Mouse (Mus musculus): ENCODE results near the gene Gja5. TPM values are rescaled to one million over a fixed set of nuclear protein-coding genes. Genes with fewer than 3 reads are reported as not detected.

The Gja5 gene
- polyA plus RNA-seq, 1 experiment = 2.1 TPM

DNA sequence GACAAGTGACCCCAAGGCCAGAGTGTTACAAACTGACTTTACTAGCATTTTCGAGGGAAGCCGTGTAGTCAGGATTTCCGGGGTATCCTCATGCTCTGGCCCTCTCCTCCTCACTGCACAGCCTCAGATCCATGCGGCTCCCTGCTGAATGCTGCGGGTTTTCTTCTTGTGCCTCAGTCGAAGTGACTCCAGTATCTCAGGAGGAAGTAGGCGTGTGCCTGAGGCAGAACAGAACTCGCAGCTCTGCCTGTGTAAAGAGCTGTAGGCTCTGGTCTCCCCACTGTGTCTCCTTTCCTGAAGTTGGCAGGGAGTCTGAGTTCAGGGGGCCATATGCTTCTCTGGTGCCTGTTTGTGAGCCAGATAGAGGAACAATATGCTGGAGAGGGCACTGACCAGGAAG lies 33.4 kb upstream of the Gja5 start:
- Histone ChIP-seq H3K4me3 (ENCODE audit: control insufficient read depth, insufficient read depth, low read length) (no peak overlapping the region), H3K27me3 (ENCODE audit: control insufficient read depth, insufficient read depth, low read length) (no peaks in the 10 kb centered on the region), H3K27ac (ENCODE audit: control insufficient read depth, insufficient read depth, low read length) (no peak overlapping the region), H3K4me1 (replicated peaks; ENCODE audit: control insufficient read depth, insufficient read depth, low read length) (no peaks in the 10 kb centered on the region), H3K36me3 (ENCODE audit: control insufficient read depth, insufficient read depth, low read length) (peaks cover 36% of the 10 kb centered on the region)
- TF ChIP-seq CTCF (IDR thresholded peaks at IDR 0.05; ENCODE audit: borderline replicate concordance, control insufficient read depth, extremely low read depth, insufficient read depth, low read length, poor library complexity) (no peak), POLR2A (IDR thresholded peaks at IDR 0.05; ENCODE audit: control insufficient read depth, extremely low read depth, insufficient read depth, low read length, poor library complexity) (no peak)
- 90% methylated on average over 8 of the region's 8 CpGs for WGBS
- no peak for DNase-seq

DNA sequence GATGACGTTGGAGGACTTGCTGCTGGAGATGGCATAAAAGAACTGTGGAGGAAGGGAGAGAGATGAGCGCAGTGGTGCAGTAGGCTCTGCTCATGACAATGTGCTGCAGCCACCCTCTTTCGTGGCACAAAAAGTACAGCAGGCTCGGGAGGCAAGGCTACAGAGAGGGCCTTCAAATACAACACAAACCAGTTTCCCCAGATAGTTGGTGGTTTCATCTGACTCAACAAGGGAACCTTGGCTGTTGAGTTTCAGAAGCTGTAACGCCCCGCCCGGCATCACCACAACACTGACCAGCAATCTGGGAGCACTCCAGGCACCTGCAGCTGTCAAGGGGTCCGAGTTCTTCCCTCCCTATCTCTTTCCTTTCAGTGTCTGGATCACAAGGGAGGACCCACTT lies 32.0 kb upstream of the Gja5 start:
- Histone ChIP-seq H3K27ac (ENCODE audit: control insufficient read depth, insufficient read depth, low read length) (no peak overlapping the region), H3K4me3 (ENCODE audit: control insufficient read depth, insufficient read depth, low read length) (no peak overlapping the region), H3K27me3 (ENCODE audit: control insufficient read depth, insufficient read depth, low read length) (no peaks in the 10 kb centered on the region), H3K4me1 (replicated peaks; ENCODE audit: control insufficient read depth, insufficient read depth, low read length) (no peaks in the 10 kb centered on the region), H3K36me3 (ENCODE audit: control insufficient read depth, insufficient read depth, low read length) (peaks cover 36% of the 10 kb centered on the region)
- WGBS = 96% methylated on average over 8 of the region's 8 CpGs
- TF ChIP-seq CTCF (IDR thresholded peaks at IDR 0.05; ENCODE audit: borderline replicate concordance, control insufficient read depth, extremely low read depth, insufficient read depth, low read length, poor library complexity) = no peak
- TF ChIP-seq POLR2A (IDR thresholded peaks at IDR 0.05; ENCODE audit: control insufficient read depth, extremely low read depth, insufficient read depth, low read length, poor library complexity) = no peak
- DNase-seq = no peak

DNA sequence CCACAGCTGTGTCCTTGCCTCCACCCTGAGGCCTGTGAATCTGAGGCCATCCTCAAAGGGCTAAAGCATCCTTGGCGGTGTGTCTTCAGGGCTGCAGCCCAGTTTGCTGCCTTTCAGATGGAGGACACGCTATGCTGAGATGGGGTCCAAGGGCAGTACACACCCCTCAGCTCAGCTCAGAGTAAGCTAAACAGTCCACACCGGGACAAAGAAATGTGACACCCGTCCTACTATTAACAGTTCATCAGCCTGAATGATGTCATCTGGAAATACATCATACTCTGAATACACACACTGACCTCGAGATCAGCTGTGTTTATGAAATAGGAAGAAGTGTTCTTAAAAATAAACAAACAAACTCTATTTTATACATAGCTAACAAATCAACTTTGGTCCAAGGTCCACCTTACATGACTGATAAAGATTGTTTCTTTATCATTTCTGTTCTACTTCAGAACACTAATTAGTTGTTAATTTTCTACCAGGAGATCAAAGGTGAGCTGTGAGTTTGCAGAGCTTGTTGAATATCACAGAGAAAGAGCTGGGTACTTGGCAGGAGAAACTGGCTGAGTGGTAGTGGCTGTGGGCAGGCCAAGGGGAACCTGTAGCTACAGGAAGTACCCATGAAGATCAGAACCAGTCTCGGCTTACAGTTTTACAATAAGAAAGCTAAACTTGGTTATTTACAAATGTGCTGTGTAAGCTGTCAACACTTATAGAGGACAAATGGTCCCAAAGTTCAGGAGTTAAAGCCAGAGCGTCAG lies 29.5 kb upstream of the Gja5 start:
- Histone ChIP-seq H3K4me1 (replicated peaks; ENCODE audit: control insufficient read depth, insufficient read depth, low read length) (no peaks in the 10 kb centered on the region), H3K36me3 (ENCODE audit: control insufficient read depth, insufficient read depth, low read length) (peaks cover 39% of the 10 kb centered on the region), H3K27me3 (ENCODE audit: control insufficient read depth, insufficient read depth, low read length) (no peaks in the 10 kb centered on the region), H3K27ac (ENCODE audit: control insufficient read depth, insufficient read depth, low read length) (no peak overlapping the region), H3K4me3 (ENCODE audit: control insufficient read depth, insufficient read depth, low read length) (no peak overlapping the region)
- TF ChIP-seq CTCF (IDR thresholded peaks at IDR 0.05; ENCODE audit: borderline replicate concordance, control insufficient read depth, extremely low read depth, insufficient read depth, low read length, poor library complexity) (no peak), POLR2A (IDR thresholded peaks at IDR 0.05; ENCODE audit: control insufficient read depth, extremely low read depth, insufficient read depth, low read length, poor library complexity) (no peak)
- DNase-seq = no peak
- 91% methylated on average over 7 of the region's 7 CpGs for WGBS

DNA sequence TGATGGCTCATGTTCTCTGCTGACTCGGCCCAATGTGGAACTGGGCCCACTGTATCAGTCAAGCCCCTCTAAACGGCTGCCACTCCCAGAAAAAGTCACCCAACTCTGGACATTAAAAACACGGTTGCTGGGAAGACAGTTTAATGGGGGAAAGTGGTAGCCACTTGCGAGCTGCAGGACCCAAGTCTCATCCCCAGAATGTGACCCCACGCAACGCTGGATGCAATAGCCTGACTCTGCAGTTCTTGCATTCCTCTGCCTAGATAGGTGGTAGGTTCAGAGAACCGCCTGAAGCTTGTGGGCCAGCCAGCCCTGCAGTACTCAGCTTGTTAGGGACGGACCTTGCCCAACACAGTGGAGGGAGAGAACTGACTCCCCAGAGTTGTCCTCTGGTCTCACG lies 25.0 kb upstream of the Gja5 start:
- H3K27me3 ChIP-seq (ENCODE audit: control insufficient read depth, insufficient read depth, low read length) = no peaks in the 10 kb centered on the region
- no peak overlapping the region for H3K27ac ChIP-seq (ENCODE audit: control insufficient read depth, insufficient read depth, low read length)
- DNase-seq = no peak
- peaks cover 8% of the 10 kb centered on the region; the same call in 1 of the 2 replicates for H3K4me1 ChIP-seq (replicated peaks; ENCODE audit: control insufficient read depth, insufficient read depth, low read length)
- H3K36me3 ChIP-seq (ENCODE audit: control insufficient read depth, insufficient read depth, low read length) = peaks cover 18% of the 10 kb centered on the region
- 97% methylated on average over 9 of the region's 9 CpGs for WGBS
- TF ChIP-seq POLR2A (IDR thresholded peaks at IDR 0.05; ENCODE audit: control insufficient read depth, extremely low read depth, insufficient read depth, low read length, poor library complexity) (no peak), CTCF (IDR thresholded peaks at IDR 0.05; ENCODE audit: borderline replicate concordance, control insufficient read depth, extremely low read depth, insufficient read depth, low read length, poor library complexity) (no peak)
- H3K4me3 ChIP-seq (ENCODE audit: control insufficient read depth, insufficient read depth, low read length) = no peak overlapping the region

DNA sequence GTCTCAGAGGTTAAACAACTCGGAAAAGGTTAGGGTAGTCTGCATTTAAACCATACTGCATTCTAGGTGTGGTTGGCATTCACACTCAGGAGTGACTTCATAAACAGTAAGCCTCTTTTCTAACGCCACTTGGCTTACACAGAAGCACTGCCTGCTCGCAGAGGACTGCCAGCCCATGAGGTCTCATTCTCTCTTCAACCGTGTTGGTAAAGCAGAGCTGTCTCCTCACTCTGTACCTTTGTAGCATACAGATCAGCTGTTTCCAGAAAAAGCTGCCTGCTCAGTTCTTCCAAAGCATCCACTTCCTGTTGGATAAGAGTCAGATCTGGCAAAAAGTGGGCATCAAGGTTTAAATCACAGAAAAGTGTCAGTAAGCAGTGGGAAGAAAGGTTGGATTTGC lies 24.1 kb upstream of the Gja5 start:
- Histone ChIP-seq H3K4me3 (ENCODE audit: control insufficient read depth, insufficient read depth, low read length) (no peak overlapping the region), H3K27ac (ENCODE audit: control insufficient read depth, insufficient read depth, low read length) (no peak overlapping the region), H3K27me3 (ENCODE audit: control insufficient read depth, insufficient read depth, low read length) (no peaks in the 10 kb centered on the region), H3K4me1 (replicated peaks; ENCODE audit: control insufficient read depth, insufficient read depth, low read length) (peaks cover 8% of the 10 kb centered on the region; the same call in 1 of the 2 replicates), H3K36me3 (ENCODE audit: control insufficient read depth, insufficient read depth, low read length) (peaks cover 13% of the 10 kb centered on the region)
- TF ChIP-seq CTCF (IDR thresholded peaks at IDR 0.05; ENCODE audit: borderline replicate concordance, control insufficient read depth, extremely low read depth, insufficient read depth, low read length, poor library complexity) (no peak), POLR2A (IDR thresholded peaks at IDR 0.05; ENCODE audit: control insufficient read depth, extremely low read depth, insufficient read depth, low read length, poor library complexity) (no peak)
- 93% methylated on average over 4 of the region's 4 CpGs for WGBS
- no peak for DNase-seq

DNA sequence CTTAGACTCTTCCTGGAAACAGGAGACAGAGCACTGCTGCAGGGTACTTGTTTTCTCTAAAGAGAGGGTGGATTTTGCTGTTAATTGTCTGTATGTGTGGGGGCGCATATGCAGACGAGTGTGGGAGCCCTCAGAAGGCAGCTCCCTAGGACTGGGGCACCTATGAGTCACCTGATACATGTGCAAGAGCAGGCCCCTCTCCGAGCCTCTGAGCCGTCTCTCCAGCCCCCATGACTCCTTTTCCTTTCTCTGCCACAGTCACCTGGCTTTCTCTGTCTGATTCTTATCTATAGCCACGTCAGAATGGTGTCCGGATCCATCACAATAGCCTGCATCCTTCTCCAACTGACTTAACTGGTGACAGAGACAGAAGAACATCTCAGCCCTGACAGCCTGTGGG lies 22.9 kb upstream of the Gja5 start:
- no peak for TF ChIP-seq CTCF (IDR thresholded peaks at IDR 0.05; ENCODE audit: borderline replicate concordance, control insufficient read depth, extremely low read depth, insufficient read depth, low read length, poor library complexity)

More for the DNA sequence above, 22.9 kb upstream of the Gja5 start:
- no peak for DNase-seq
- WGBS = 83% methylated on average over 6 of the region's 6 CpGs
- H3K27ac ChIP-seq (ENCODE audit: control insufficient read depth, insufficient read depth, low read length) = no peak overlapping the region
- H3K4me1 ChIP-seq (replicated peaks; ENCODE audit: control insufficient read depth, insufficient read depth, low read length) = peaks cover 8% of the 10 kb centered on the region; the same call in 1 of the 2 replicates
- peaks cover 11% of the 10 kb centered on the region for H3K36me3 ChIP-seq (ENCODE audit: control insufficient read depth, insufficient read depth, low read length)
- H3K27me3 ChIP-seq (ENCODE audit: control insufficient read depth, insufficient read depth, low read length) = no peaks in the 10 kb centered on the region
- no peak overlapping the region for H3K4me3 ChIP-seq (ENCODE audit: control insufficient read depth, insufficient read depth, low read length)
